Mouse (Mus musculus) cortical plate, adult 2 months (tissue): ENCODE data around the gene Phgr1.

ENCODE experiments used
- CTCF ChIP-seq: fragments of 200-500 bp; IDR thresholded peaks from 2 replicates; pipeline ENCODE4 v1.5.1; 2011; ENCODE audit warnings: mild to moderate bottlenecking, control low read depth, low read length; ENCODE audit not compliant: insufficient read depth; ENCODE audit errors: extremely low read depth
- POLR2A ChIP-seq: fragments of 200-500 bp; IDR thresholded peaks from 2 replicates; pipeline ENCODE4 v1.6.1; 2011; ENCODE audit warnings: mild to moderate bottlenecking, low read length, control low read depth; ENCODE audit not compliant: insufficient read depth; ENCODE audit errors: extremely low read depth

DNA sequence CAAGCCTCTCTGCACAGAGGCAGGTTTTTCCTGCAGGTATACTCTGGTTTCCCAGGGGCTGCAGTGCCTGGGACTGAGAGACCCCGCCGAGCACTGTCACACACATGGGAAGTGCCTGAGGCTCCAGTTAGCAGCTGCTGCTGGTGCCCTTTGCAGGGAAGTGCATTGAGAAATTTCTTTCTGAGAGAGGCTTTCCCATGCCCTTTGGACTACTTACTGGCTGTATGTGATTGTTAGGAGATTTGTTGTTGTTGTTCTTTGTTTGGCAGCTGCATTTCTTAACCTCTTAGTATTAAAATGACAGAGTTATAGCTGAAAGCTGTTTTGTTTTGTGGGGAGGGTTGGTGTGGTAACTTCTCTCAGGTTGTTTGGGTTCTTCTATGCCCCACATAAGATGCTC lies 38.3 kb downstream of the Phgr1 start:
- TF ChIP-seq CTCF (no peak), POLR2A (no peak)
